Mouse (Mus musculus) gastrocnemius, postnatal 14 days (tissue): ENCODE data around the gene Wdr45. TPM values are rescaled to one million over a fixed set of nuclear protein-coding genes. Genes with fewer than 3 reads are reported as not detected.

Experiments
- DNase-seq: peaks from one replicate; pipeline ENCODE4 v3.0.0; 2021; ENCODE audit warnings: mixed read lengths
- intact Hi-C: fragments of 180-260 bp; cut with DNase I; formaldehyde crosslinking; loops from one replicate; pipeline ENCODE4 v1.15.1; 2025; ENCODE audit warnings: low total_unique reads
- total RNA-seq, 2 experiments: library from RNA; stranded (reverse); gene quantifications; 2 replicates each; pipeline ENCODE4 v1.2.3; 2021

Gene Wdr45
- total RNA-seq, 2 experiments from 2014 or later, result 20.4 to 22.8 TPM

DNA sequence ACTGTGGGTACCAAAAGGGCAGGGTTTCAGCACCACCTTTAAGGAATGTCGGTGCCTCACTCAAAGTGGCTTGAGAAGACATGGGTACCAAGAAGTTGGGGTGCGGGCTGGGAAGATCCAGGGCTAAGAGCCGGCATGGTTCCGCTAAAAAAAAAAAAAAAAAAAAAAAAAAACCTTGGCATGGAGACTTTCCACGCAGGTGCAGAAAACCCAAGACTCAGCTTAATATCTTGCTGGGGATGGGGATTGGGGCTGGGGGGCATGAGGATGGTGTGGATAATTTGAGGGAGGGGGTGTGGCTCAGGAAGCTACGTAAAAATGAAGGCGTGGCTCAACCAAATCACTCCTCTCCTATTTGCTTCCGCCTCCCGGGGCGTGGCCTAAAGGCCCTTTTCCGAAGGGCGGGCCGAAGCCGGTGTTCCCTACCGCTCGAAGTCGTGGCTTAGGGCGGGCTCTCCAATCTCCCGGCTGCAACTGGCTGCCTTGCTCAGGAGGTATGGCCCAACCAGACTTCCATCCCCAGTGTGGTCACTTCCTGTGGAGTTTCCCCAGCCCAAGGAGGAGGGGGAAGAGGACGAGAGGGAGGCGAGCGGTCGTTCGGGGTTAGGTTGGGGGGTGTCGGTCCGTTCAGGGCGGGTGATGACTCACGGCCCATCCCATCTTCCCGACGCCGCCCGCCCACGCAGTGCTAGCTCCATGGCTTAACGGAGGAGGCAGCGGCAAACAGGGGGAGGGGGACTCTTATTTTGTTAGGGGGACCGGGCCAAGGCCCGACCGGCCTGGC, 48.2 kb downstream of the Wdr45 start, which contains the start of gene Tfe3:
TSS of gene Tfe3 (plus strand) at position 424 of the 784 bp plus-strand sequence.
- DNase-seq, result peak; percentile 93
- intact Hi-C loops, result no loop called here

GRCm38 (mm10) chrX:7762921-7763197, 48.7 kb downstream of the Wdr45 start:
- no peak for DNase-seq
- intact Hi-C loops, result no loop called here

DNA sequence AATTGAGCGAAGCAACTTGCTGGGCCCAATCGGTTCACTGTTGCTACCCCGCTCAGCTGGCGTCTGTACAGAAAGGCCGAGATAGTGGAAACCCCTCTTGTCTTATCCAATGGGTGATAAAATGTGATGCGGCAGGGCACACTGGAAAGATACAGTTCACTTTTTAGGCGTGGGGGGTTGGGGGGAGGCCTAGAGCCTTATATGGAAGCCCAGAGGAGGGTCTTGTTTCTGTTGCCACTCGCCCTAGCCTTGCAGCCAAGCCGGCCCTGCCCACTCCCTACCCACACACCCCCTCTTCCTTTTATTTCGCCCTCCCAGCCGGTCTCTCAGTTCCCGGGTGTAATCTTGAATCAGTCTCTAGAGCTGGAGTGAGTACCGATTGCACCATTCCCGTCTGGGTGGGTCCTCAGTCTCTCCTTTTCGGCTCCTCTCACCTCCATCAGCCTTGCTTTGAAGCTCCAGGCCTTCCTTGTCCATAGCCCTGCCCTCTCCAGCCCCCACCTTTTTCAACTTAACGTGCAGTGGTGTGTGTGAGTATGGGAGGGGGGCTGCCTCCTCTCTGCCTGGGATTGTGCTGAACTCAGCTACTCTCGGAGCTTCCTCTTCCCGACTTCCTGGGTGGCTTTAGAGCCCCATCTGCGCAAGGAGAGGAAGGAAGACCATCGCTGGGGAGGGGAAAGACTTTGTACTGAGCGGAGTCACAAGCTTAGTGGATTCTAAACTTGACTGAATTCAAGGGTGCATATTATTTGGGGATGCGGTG, 49.7 kb downstream of the Wdr45 start:
- DNase-seq, result peak; percentile 29
- intact Hi-C loops, result no loop called here

DNA sequence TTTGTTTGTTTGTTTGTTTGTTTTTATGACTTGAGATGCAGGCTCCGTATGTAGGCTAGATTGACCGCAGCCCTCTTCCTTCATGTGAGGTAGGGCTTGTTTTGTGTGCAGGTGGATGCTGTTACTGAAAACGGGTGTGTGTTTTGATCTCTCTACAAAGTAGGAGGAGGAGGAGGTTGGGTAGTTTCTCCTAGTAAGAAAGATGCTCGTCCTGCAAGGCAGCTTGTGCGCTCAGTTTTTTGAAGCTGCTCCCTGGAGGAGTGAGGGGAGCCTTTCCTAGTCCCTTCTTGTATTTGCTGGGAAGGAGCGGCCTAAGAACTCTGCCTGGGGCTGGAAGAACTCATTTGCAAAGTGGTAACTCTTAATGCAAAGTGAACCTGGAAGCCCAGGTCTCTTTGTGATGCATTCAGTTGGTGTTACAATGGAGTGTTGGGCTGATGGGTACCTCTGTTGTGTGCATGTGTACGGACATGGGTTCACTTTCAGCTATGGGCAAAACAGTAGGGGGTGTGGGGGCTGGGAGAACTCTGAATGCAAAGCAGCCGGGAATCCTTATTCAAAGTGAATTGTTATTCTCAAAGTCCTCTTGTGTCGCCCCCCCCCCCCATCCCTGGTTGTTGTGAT, 50.6 kb downstream of the Wdr45 start:
- intact Hi-C loops, result no loop called here
- DNase-seq, result no peak

GRCm38 (mm10) chrX:7765281-7765670, 51.1 kb downstream of the Wdr45 start:
- DNase-seq, result no peak
- intact Hi-C loops, result no loop called here

GRCm38 (mm10) chrX:7765764-7766163, 51.6 kb downstream of the Wdr45 start:
- intact Hi-C loops, result no loop called here
- peak; percentile 41 for DNase-seq

GRCm38 (mm10) chrX:7769302-7770017, 55.3 kb downstream of the Wdr45 start:
- DNase-seq, result no peak
- intact Hi-C loops, result no loop called here

- intact Hi-C loops, result no loop called here
Observed at GRCm38 (mm10) chrX:7772766-7773165, 58.6 kb downstream of the Wdr45 start.

GRCm38 (mm10) chrX:7775501-7776205, 61.5 kb downstream of the Wdr45 start:
- intact Hi-C loops, result no loop called here

More at GRCm38 (mm10) chrX:7772766-7773165, 58.6 kb downstream of the Wdr45 start:
- DNase-seq, result no peak

GRCm38 (mm10) chrX:7776329-7777082, 62.4 kb downstream of the Wdr45 start:
- intact Hi-C loops, result no loop called here
- peak; percentile 36 for DNase-seq

More at GRCm38 (mm10) chrX:7775501-7776205, 61.5 kb downstream of the Wdr45 start:
- DNase-seq, result no peak

Other genes with a start within 250 kb of the Wdr45 start
- under 1 TPM in 1 of 2 experiments, not detected in 1; 0.16 TPM for gene Foxp3, start 140.7 kb upstream of the Wdr45 start, total RNA-seq
- 1 to 10 TPM; 1.0 to 2.5 TPM for gene Ppp1r3f, start 140.1 kb upstream of the Wdr45 start, total RNA-seq
- 10 to 100 TPM; 10.2 to 10.9 TPM for gene Ccdc22, start 108.8 kb upstream of the Wdr45 start, total RNA-seq
- not detected for gene Cacna1f, start 107.2 kb upstream of the Wdr45 start, total RNA-seq
- gene Syp, start 75.9 kb upstream of the Wdr45 start, total RNA-seq, result 1 to 10 TPM in 1 of 2 experiments, under 1 TPM in 1; 0.86 to 1.4 TPM
- 10 to 100 TPM; 10.3 to 18.7 TPM for gene Prickle3, start 57.1 kb upstream of the Wdr45 start, total RNA-seq
- 10 to 100 TPM; 40.3 to 50.8 TPM for gene Plp2, start 42.9 kb upstream of the Wdr45 start, total RNA-seq
- gene Magix, start 33.1 kb upstream of the Wdr45 start, total RNA-seq, result 1 to 10 TPM; 4.4 to 6.4 TPM
- gene Gpkow, start 17.2 kb upstream of the Wdr45 start, total RNA-seq, result 10 to 100 TPM; 15.9 to 16.4 TPM
- not detected for gene Gm45208, start 7.9 kb downstream of the Wdr45 start, total RNA-seq
- gene Praf2, start 14.1 kb downstream of the Wdr45 start, total RNA-seq, result 1 to 10 TPM; 6.1 to 9.0 TPM
- gene Ccdc120, start 36.6 kb downstream of the Wdr45 start, total RNA-seq, result 1 to 10 TPM in 1 of 2 experiments, under 1 TPM in 1; 0.86 to 1.8 TPM
- 1 to 10 TPM; 8.8 to 9.7 TPM for gene Tfe3, start 48.2 kb downstream of the Wdr45 start, total RNA-seq
- gene Gripap1, start 75.4 kb downstream of the Wdr45 start, total RNA-seq, result 10 to 100 TPM; 16.8 to 17.4 TPM
- under 1 TPM; 0.66 to 0.68 TPM for gene Kcnd1, start 108.0 kb downstream of the Wdr45 start, total RNA-seq
- 10 to 100 TPM; 16.8 to 19.1 TPM for gene Otud5, start 127.0 kb downstream of the Wdr45 start, total RNA-seq
- gene Pim2, start 163.9 kb downstream of the Wdr45 start, total RNA-seq, result 1 to 10 TPM; 1.1 to 1.2 TPM
- 10 to 100 TPM in 1 of 2 experiments, 1 to 10 TPM in 1; 8.7 to 10.2 TPM for gene Slc35a2, start 169.7 kb downstream of the Wdr45 start, total RNA-seq
- gene Pqbp1, start 184.9 kb downstream of the Wdr45 start, total RNA-seq, result 10 to 100 TPM; 27.3 to 32.0 TPM
- 10 to 100 TPM; 43.9 to 44.8 TPM for gene Timm17b, start 185.0 kb downstream of the Wdr45 start, total RNA-seq
- gene Gm10491, start 193.5 kb downstream of the Wdr45 start, total RNA-seq, result not detected
- gene Gm10490, start 195.2 kb downstream of the Wdr45 start, total RNA-seq, result not detected
- gene Pcsk1n, start 205.5 kb downstream of the Wdr45 start, total RNA-seq, result under 1 TPM in 1 of 2 experiments, not detected in 1; 0.14 TPM
- not detected for gene Eras, start 214.3 kb downstream of the Wdr45 start, total RNA-seq
- gene Hdac6, start 233.6 kb downstream of the Wdr45 start, total RNA-seq, result 1 to 10 TPM; 5.0 to 5.5 TPM